Mouse (Mus musculus) stomach, postnatal 0 days (tissue): Measurements from ENCODE around the gene Pnkp. TPM values are rescaled to one million over a fixed set of nuclear protein-coding genes. Genes with fewer than 3 reads are reported as not detected.

Experiments used
- ATAC-seq: fragments of 200-750 bp; cut with Nextera tagmentation; 2 replicates; pipeline ENCODE4 v1.8.0; 2017; ENCODE audit not compliant: low FRiP score, low TSS enrichment
- DNase-seq: peaks from one replicate; pipeline ENCODE4 v3.0.0-alpha.2; 2016; ENCODE audit warnings: low spot score
- H3K27ac ChIP-seq: fragments of 300-500 bp; sonication (generic); replicated peaks from 2 replicates; pipeline ENCODE4 v1.5.1; 2014; ENCODE audit warnings: mild to moderate bottlenecking, control low read depth
- H3K27me3 ChIP-seq: fragments of 300-500 bp; sonication (generic); 2 replicates; pipeline ENCODE4 v1.6.1; 2014; ENCODE audit warnings: low read length; ENCODE audit not compliant: control insufficient read depth, insufficient read depth
- H3K36me3 ChIP-seq: fragments of 300-500 bp; sonication (generic); 2 replicates; pipeline ENCODE4 v1.6.1; 2014; ENCODE audit warnings: low read length, mixed read lengths; ENCODE audit not compliant: control insufficient read depth, insufficient read depth
- H3K4me1 ChIP-seq: fragments of 300-500 bp; sonication (generic); replicated peaks from 2 replicates; pipeline ENCODE4 v1.6.1; 2014; ENCODE audit warnings: antibody characterized with exemption; ENCODE audit not compliant: control insufficient read depth, insufficient read depth
- H3K4me2 ChIP-seq: fragments of 300-500 bp; sonication (generic); replicated peaks from 2 replicates; pipeline ENCODE4 v1.6.1; 2014; ENCODE audit warnings: low read depth, mild to moderate bottlenecking, control low read depth, moderate library complexity
- H3K4me3 ChIP-seq: fragments of 300-500 bp; sonication (generic); 2 replicates; pipeline ENCODE4 v1.5.1; 2014; ENCODE audit warnings: low read depth, low read length, control low read depth
- H3K9ac ChIP-seq: fragments of 300-500 bp; sonication (generic); 2 replicates; pipeline ENCODE4 v1.6.1; 2014; ENCODE audit warnings: mild to moderate bottlenecking, low read length, control low read depth, mixed read lengths
- H3K9me3 ChIP-seq: fragments of 300-500 bp; sonication (generic); 2 replicates; pipeline ENCODE4 v1.6.1; 2016; ENCODE audit warnings: low read length; ENCODE audit not compliant: control insufficient read depth
- CTCF ChIP-seq: IDR thresholded peaks from 2 replicates; pipeline ENCODE4 v1.5.1; 2016; ENCODE audit warnings: antibody characterized with exemption, low read depth, mild to moderate bottlenecking, moderate library complexity
- EP300 ChIP-seq: optimal IDR thresholded peaks from 2 replicates; pipeline ENCODE3; 2016; ENCODE audit warnings: antibody characterized with exemption
- WGBS: fragments of 180-500 bp; shearing (Covaris S2); extraction: QIAGEN DNeasy Blood & Tissue Kit; methylation state at CpG from one replicate; pipeline ENCODE4 v1.1.7; 2014; 5-methylcytosine and 5-hydroxymethylcytosine counted together
- polyA plus RNA-seq: library from polyadenylated mRNA; unstranded; fragments of >200 nt; fragmentation: Nextera tagmentation; extraction: Ambion mirVana; gene quantifications from 2 replicates; pipeline ENCODE4 v1.2.1, GENCODE M21; 2015

Pnkp gene
- polyA plus RNA-seq, 1 experiment from 2014 or later = 23.5 TPM

GRCm38 (mm10) chr7:44856265-44856916 lies 548 bp upstream of the Pnkp start:
- H3K4me1 ChIP-seq = peaks cover 2% of the 10 kb centered on the region; the same call in 1 of the 2 replicates

GRCm38 (mm10) chr7:44857905-44858304 lies 966 bp downstream of the Pnkp start:
- Histone ChIP-seq H3K4me3 (peak overlapping the region; percentile 63), H3K4me1 (peaks cover 2% of the 10 kb centered on the region; the same call in 1 of the 2 replicates), H3K36me3 (peaks cover 9% of the 10 kb centered on the region), H3K27ac (peak overlapping the region; percentile 87), H3K9me3 (no peaks in the 10 kb centered on the region), H3K9ac (peak overlapping the region; percentile 85), H3K4me2 (peak overlapping the region; percentile 92), H3K27me3 (no peaks in the 10 kb centered on the region)
- TF ChIP-seq CTCF = no peak
- TF ChIP-seq EP300 = no peak
- 27% methylated on average over 8 of the region's 8 CpGs for WGBS
- peak; percentile 61 for DNase-seq
- no peak for ATAC-seq

More at GRCm38 (mm10) chr7:44856265-44856916, 548 bp upstream of the Pnkp start:
- no peak overlapping the region; the same call in 1 of the 2 replicates for H3K9ac ChIP-seq
- TF ChIP-seq EP300 = no peak
- TF ChIP-seq CTCF = no peak
- no peaks in the 10 kb centered on the region for H3K9me3 ChIP-seq
- no peaks in the 10 kb centered on the region for H3K27me3 ChIP-seq
- WGBS = 57% methylated on average over 9 of the region's 9 CpGs
- peak overlapping the region; percentile 87 for H3K27ac ChIP-seq
- ATAC-seq (no peak), DNase-seq (no peak)
- peak overlapping the region; percentile 92 for H3K4me2 ChIP-seq
- peak overlapping the region; percentile 63 for H3K4me3 ChIP-seq
- H3K36me3 ChIP-seq = no peaks in the 10 kb centered on the region; the same call in 1 of the 2 replicates

- Histone ChIP-seq H3K4me1 (no peaks in the 10 kb centered on the region), H3K4me2 (no peak overlapping the region), H3K27ac (no peak overlapping the region), H3K27me3 (no peaks in the 10 kb centered on the region), H3K9me3 (no peaks in the 10 kb centered on the region), H3K4me3 (no peak overlapping the region), H3K36me3 (peaks cover 27% of the 10 kb centered on the region), H3K9ac (no peak overlapping the region)
- ATAC-seq (no peak), DNase-seq (no peak)
- no peak for TF ChIP-seq EP300
- no peak for TF ChIP-seq CTCF
- 94% methylated on average over 11 of the region's 11 CpGs for WGBS
Observed at GRCm38 (mm10) chr7:44859896-44860295, 3.0 kb downstream of the Pnkp start.

GRCm38 (mm10) chr7:44860576-44861428 lies 3.9 kb downstream of the Pnkp start:
- H3K4me3 ChIP-seq = no peak overlapping the region
- H3K4me2 ChIP-seq = 0 out of 2 replicates have a peak overlapping the region, but pooled peaks have one; percentile 11
- H3K27ac ChIP-seq = peak overlapping the region; percentile 40
- no peaks in the 10 kb centered on the region for H3K9me3 ChIP-seq
- no peak for TF ChIP-seq EP300
- peak; percentile 92 for TF ChIP-seq CTCF
- H3K4me1 ChIP-seq = peaks cover 7% of the 10 kb centered on the region
- H3K36me3 ChIP-seq = peaks cover 27% of the 10 kb centered on the region
- no peak overlapping the region for H3K9ac ChIP-seq
- H3K27me3 ChIP-seq = no peaks in the 10 kb centered on the region
- 45% methylated on average over 22 of the region's 22 CpGs for WGBS
- peak; percentile 31; the same call in 1 of the 2 replicates for ATAC-seq
- peak; percentile 80 for DNase-seq

GRCm38 (mm10) chr7:44861429-44861816 lies 4.5 kb downstream of the Pnkp start:
- Histone ChIP-seq H3K4me1 (peaks cover 10% of the 10 kb centered on the region), H3K27me3 (no peaks in the 10 kb centered on the region), H3K4me2 (no peak overlapping the region), H3K9me3 (no peaks in the 10 kb centered on the region), H3K36me3 (peaks cover 27% of the 10 kb centered on the region), H3K9ac (no peak overlapping the region), H3K4me3 (no peak overlapping the region), H3K27ac (peak overlapping the region; percentile 40)
- DNase-seq (no peak), ATAC-seq (no peak)
- WGBS = 73% methylated on average over 14 of the region's 14 CpGs
- TF ChIP-seq EP300 (no peak), CTCF (peak; percentile 16; the same call in 1 of the 2 replicates)
